Mouse (Mus musculus): ENCODE measurements around the gene Slc6a11. TPM values are rescaled to one million over a fixed set of nuclear protein-coding genes. Genes with fewer than 3 reads are reported as not detected.

The Slc6a11 gene
- polyA plus RNA-seq, 1 experiment: not detected

DNA sequence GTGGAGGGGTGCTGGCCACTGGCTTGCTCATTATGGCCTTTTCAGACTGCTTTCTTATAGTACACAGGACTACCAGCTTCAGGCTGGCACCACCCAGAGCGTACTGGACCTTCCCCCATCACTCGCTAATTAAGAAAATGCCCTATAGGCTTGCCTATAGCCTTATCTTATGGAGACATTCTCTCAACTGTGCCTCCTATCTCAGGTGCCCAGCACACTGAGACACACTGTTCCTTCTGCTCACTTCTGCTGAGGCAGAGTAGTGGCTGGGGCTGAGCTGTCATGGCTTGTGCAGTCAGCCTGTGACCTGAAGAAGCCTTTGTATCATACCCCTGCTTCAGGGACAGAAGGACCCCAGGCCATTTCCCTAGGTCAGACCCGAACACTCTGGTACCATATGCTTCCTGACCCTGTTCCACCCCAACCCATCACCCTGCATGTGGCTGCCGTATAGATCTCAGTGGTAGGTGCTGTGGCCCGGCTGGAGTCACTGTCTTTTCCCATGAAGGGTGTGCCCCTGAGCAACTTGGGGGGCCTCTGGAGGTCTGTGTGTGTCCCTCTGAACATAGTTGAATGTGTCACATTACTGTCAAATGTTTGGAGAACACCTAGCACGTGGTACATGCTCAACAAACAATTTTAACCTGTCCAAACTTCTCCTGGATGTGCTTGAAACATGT, 14.7 kb downstream of the Slc6a11 start:
- Histone ChIP-seq H3K27ac (ENCODE audit: control insufficient read depth, insufficient read depth, low read depth, low read length, poor library complexity) (peak overlapping the region; percentile 34; the same call in 1 of the 2 replicates), H3K4me1 (ENCODE audit: control insufficient read depth, insufficient read depth, low read length) (no peaks in the 10 kb centered on the region), H3K4me3 (replicated peaks; ENCODE audit: control insufficient read depth, low read depth, low read length) (no peak overlapping the region)
- 66% methylated on average over 6 of the region's 6 CpGs for WGBS
- no peak for TF ChIP-seq CTCF (IDR thresholded peaks at IDR 0.05; ENCODE audit: control insufficient read depth, insufficient read depth, low read length)
- no peak for TF ChIP-seq POLR2A (IDR thresholded peaks at IDR 0.05; ENCODE audit: borderline replicate concordance, control insufficient read depth, low read depth, low read length)

DNA sequence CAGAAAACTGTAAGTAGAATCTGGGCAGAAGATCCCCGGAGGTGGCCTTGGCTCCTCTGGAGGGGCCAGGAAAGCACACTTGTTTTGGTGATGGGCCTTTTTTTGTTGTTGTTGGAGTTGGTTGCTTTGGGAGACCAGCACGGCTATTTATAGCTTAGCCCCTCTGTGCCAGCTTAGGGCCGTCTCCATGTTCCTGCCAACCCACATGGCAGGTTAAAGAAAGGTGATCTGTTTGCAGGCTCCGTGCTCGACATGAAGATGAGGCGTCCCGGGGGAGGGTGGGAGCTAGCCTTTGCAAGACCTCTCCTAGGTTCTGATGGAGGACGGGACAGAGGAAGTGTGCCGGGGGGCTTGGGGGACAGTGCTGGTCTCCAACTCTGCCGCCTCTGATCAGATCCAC, 24.7 kb downstream of the Slc6a11 start:
- Histone ChIP-seq H3K4me3 (replicated peaks; ENCODE audit: control insufficient read depth, low read depth, low read length) (no peak overlapping the region), H3K4me1 (ENCODE audit: control insufficient read depth, insufficient read depth, low read length) (no peaks in the 10 kb centered on the region), H3K27ac (ENCODE audit: control insufficient read depth, insufficient read depth, low read depth, low read length, poor library complexity) (no peak overlapping the region)
- WGBS: 78% methylated on average over 10 of the region's 10 CpGs
- TF ChIP-seq POLR2A (IDR thresholded peaks at IDR 0.05; ENCODE audit: borderline replicate concordance, control insufficient read depth, low read depth, low read length): no peak
- TF ChIP-seq CTCF (IDR thresholded peaks at IDR 0.05; ENCODE audit: control insufficient read depth, insufficient read depth, low read length): no peak

DNA sequence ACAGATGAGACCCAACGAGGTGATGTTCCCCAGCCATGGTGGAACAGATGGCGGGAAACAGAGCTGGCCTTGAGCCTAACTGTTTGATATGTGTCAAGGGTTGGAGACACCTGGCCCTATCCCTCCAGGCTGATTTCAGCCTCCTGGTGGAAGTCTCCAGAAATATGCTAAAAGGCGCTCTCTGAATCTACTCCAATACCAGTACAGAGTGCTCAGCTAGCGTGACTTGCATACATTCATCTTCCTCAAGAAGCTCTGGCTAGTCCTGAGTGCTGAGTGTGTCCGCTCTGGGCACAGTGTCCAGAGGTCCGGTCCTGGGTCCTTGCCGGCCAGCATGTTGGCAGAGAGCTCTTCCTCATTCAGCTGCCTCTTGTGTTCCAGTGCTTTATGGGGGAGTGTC, 27.8 kb downstream of the Slc6a11 start:
- H3K4me3 ChIP-seq (replicated peaks; ENCODE audit: control insufficient read depth, low read depth, low read length): no peak overlapping the region
- H3K4me1 ChIP-seq (ENCODE audit: control insufficient read depth, insufficient read depth, low read length): no peaks in the 10 kb centered on the region
- 79% methylated on average over 7 of the region's 7 CpGs for WGBS
- H3K27ac ChIP-seq (ENCODE audit: control insufficient read depth, insufficient read depth, low read depth, low read length, poor library complexity): no peak overlapping the region
- TF ChIP-seq CTCF (IDR thresholded peaks at IDR 0.05; ENCODE audit: control insufficient read depth, insufficient read depth, low read length): no peak
- no peak for TF ChIP-seq POLR2A (IDR thresholded peaks at IDR 0.05; ENCODE audit: borderline replicate concordance, control insufficient read depth, low read depth, low read length)

DNA sequence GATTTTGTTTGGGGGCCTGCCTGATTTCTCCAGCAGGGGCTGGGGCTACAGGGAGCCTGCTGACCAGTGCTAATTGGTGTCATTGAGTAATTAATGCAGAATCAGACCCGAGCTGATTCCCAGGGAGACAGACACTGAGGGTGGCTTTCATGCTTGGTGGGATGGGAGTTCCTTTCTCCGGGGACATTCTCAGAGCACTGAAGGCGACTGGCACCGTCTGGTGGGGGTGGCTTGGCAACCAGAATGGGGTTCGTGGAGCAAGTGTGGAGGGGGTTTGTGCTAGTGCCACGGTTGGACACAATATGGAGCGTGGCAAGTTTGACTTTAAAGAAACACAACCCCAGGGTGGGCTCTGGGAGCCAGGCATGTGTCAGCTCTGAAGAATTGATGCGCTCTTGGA, 29.7 kb downstream of the Slc6a11 start:
- Histone ChIP-seq H3K27ac (ENCODE audit: control insufficient read depth, insufficient read depth, low read depth, low read length, poor library complexity) (no peak overlapping the region), H3K4me1 (ENCODE audit: control insufficient read depth, insufficient read depth, low read length) (no peaks in the 10 kb centered on the region), H3K4me3 (replicated peaks; ENCODE audit: control insufficient read depth, low read depth, low read length) (no peak overlapping the region)
- TF ChIP-seq CTCF (IDR thresholded peaks at IDR 0.05; ENCODE audit: control insufficient read depth, insufficient read depth, low read length) (no peak), POLR2A (IDR thresholded peaks at IDR 0.05; ENCODE audit: borderline replicate concordance, control insufficient read depth, low read depth, low read length) (no peak)
- WGBS: 73% methylated on average over 8 of the region's 8 CpGs

DNA sequence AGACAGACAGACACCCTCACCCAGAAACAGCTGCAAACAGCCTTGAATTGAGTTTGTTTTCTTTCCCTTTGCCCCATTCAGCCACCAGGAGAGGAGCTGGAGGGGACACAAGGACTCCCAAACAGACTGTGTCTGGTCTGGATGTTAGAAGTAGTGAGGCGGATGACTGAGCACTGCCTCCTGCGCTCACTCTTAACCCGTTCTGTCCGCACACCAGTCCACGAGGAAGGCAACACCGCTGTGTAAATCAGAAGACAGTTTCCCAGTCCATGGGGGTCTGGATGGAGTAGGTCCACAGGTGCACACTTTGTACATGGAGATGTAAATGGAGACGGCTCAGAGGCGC, 43.0 kb downstream of the Slc6a11 start:
- Histone ChIP-seq H3K4me3 (replicated peaks; ENCODE audit: control insufficient read depth, low read depth, low read length) (no peak overlapping the region), H3K4me1 (ENCODE audit: control insufficient read depth, insufficient read depth, low read length) (no peaks in the 10 kb centered on the region), H3K27ac (ENCODE audit: control insufficient read depth, insufficient read depth, low read depth, low read length, poor library complexity) (no peak overlapping the region)
- TF ChIP-seq POLR2A (IDR thresholded peaks at IDR 0.05; ENCODE audit: borderline replicate concordance, control insufficient read depth, low read depth, low read length) (no peak), CTCF (IDR thresholded peaks at IDR 0.05; ENCODE audit: control insufficient read depth, insufficient read depth, low read length) (no peak)
- 20% methylated on average over 8 of the region's 8 CpGs for WGBS

DNA sequence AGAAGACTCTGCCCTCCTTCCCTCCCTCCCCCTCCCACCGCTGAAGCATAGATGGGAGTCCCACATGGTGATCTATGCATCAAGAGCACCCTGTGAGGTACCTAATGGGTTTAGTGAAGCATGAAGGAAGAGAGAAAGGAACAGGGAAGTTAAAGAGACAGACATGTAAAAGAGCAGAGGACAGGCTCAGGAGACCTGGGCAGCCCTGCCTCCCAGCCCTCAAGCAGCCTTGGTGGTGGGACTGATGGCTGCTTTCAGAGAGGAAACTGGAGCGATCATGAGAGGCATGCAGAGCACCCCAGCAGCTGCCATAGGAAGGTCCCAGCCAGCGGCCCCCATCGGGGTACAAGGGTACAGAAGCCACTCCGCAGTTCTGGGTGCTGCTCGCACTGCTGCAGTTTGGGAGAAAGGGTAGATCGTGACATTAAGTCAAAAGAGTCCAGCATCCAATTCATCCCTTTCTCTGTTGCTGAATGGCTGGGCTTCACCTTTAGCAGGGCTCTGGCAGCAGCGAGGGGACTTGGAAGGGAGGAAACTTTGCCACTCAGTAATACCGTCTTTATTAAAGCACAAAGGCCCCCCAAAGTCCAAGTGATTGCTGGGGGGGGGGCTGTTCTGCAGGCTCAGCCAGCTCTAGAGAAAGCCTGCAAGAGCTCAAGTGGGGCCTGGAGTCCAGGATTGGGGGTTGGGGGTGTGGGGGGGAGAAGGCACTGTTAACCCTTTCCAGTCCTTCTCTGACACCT, 43.5 kb downstream of the Slc6a11 start:
- Histone ChIP-seq H3K27ac (ENCODE audit: control insufficient read depth, insufficient read depth, low read depth, low read length, poor library complexity) (no peak overlapping the region), H3K4me1 (ENCODE audit: control insufficient read depth, insufficient read depth, low read length) (no peaks in the 10 kb centered on the region), H3K4me3 (replicated peaks; ENCODE audit: control insufficient read depth, low read depth, low read length) (no peak overlapping the region)
- TF ChIP-seq CTCF (IDR thresholded peaks at IDR 0.05; ENCODE audit: control insufficient read depth, insufficient read depth, low read length) (no peak), POLR2A (IDR thresholded peaks at IDR 0.05; ENCODE audit: borderline replicate concordance, control insufficient read depth, low read depth, low read length) (no peak)
- 25% methylated on average over 9 of the region's 9 CpGs for WGBS

DNA sequence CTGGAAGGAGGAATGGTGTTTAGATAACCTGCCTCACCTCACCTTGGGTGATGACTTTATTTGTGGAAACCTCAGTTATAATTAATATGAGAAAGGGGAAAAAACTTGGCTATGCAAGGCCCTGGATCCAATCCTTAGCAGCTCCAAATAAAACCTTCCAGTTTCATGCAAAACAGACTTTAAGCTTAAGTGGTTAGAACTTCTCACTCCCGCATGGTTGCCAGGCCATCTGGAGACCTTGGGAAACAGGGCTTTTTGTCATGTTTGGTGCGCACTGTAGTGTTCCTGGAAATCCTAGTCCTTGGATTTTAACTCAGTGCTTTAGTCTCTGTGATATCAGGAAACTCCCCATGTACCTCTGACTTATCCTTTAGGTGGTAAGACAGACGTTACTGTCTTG, 47.1 kb downstream of the Slc6a11 start:
- Histone ChIP-seq H3K4me1 (ENCODE audit: control insufficient read depth, insufficient read depth, low read length) (no peaks in the 10 kb centered on the region), H3K4me3 (replicated peaks; ENCODE audit: control insufficient read depth, low read depth, low read length) (no peak overlapping the region), H3K27ac (ENCODE audit: control insufficient read depth, insufficient read depth, low read depth, low read length, poor library complexity) (no peak overlapping the region)
- no peak for TF ChIP-seq POLR2A (IDR thresholded peaks at IDR 0.05; ENCODE audit: borderline replicate concordance, control insufficient read depth, low read depth, low read length)
- TF ChIP-seq CTCF (IDR thresholded peaks at IDR 0.05; ENCODE audit: control insufficient read depth, insufficient read depth, low read length): no peak
- 71% methylated on average over 3 of the region's 3 CpGs for WGBS

DNA sequence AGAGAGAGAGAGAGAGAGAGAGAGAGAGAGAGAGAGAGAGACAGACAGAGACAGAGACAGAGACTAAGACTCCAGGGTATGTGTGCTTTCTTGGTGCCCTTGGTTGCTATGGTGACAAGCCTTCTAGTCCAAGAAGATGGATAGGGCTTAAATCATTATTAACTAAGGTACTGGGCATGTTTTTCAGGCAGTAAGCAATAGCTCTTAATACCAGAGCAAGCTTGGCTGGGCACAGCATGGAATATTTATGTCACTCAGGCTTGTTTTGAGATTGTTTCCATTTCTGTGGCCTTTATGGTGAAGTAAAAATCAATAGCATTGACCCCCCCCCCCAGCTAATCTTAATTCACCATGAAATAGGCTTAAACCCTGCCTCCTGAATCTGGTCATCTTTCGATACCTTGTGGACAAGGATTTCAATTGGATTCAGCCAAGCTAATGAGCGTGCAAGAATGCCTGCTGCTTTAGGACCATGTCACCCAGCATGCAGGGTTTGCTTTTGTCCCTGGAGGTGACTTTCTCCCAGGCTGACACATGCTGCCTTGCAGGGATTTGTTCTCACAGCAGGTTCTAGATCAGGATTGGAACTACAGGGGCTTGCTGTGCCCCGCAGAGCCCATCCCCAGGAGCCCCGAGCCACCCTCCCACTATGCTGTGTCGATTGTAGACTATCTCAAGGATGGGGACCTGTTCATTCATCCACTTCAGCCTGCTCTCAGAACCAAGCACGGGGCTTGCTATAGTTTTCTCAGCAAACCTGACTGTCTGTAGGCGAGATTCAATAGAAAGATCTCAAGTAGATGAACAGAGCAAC, 51.5 kb downstream of the Slc6a11 start:
- Histone ChIP-seq H3K27ac (ENCODE audit: control insufficient read depth, insufficient read depth, low read depth, low read length, poor library complexity) (no peak overlapping the region), H3K4me3 (replicated peaks; ENCODE audit: control insufficient read depth, low read depth, low read length) (no peak overlapping the region), H3K4me1 (ENCODE audit: control insufficient read depth, insufficient read depth, low read length) (no peaks in the 10 kb centered on the region)
- TF ChIP-seq CTCF (IDR thresholded peaks at IDR 0.05; ENCODE audit: control insufficient read depth, insufficient read depth, low read length): no peak
- TF ChIP-seq POLR2A (IDR thresholded peaks at IDR 0.05; ENCODE audit: borderline replicate concordance, control insufficient read depth, low read depth, low read length): no peak
- 74% methylated on average over 7 of the region's 7 CpGs for WGBS
